Mouse (Mus musculus): ENCODE data around the gene Rtbdn.

Rtbdn gene

GRCm38 (mm10) chr8:84965731-84966291, 19.0 kb downstream of the Rtbdn start:
- DNase-seq: peak; percentile 96

DNA sequence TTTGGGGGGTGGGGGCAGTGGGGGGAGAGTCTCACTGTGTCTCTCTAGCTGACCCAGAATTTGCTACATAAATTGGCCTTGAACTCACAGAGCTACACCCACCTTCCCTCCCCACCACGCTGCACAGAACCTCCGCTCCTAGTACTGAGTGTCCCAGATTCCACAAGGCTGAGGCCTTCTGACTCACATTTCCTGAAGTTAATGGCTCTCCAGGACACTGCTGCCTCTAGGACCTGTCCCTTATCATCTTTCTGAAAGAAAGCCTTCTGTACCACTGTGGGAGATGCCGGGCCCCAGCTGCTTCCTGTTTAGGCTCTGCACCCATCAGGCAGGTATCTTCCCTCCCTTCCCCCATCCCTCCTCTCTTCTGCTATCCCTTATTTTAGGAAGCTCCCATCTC, 19.8 kb downstream of the Rtbdn start:
- peak; percentile 49 for DNase-seq

DNA sequence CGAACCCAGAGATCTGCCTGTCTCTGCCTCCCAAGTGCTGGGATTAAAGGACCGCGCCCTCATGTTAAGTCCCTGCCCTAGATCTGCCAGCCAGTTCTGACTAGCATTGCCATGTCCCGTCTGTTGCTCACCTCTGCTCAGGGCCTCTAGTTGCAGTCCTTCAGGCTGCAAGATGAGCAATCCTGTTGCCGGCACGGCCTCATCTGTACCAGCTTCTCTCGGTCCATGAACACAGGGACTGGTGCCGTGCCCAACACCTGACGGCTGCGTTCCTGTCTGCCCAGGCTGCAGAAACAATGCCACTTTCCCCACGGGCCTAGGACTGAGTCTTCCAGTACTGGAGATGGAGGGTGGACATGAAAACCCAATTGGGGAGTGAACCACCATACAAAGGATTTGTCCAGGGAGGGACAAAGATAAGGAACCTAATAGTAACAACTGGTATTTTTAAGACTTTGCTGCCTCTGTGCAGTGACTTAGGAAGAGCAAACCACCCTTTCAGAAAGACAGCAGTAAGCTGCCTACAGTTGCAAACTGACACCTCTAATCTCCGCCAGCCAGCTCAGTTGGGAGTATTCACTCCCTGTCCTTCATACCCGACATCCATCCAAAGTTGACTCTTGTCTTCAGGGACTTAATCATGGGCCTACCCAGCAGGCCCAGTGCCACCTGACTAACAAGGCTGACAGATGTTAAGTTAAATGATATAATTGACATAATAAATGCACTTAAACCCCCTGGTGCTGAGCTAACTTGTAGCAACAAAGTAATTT, 20.9 kb downstream of the Rtbdn start:
- DNase-seq: peak; percentile 53

- DNase-seq: no peak
These were observed 21.9 kb downstream of the Rtbdn start for GRCm38 (mm10) chr8:84968650-84969049.

DNA sequence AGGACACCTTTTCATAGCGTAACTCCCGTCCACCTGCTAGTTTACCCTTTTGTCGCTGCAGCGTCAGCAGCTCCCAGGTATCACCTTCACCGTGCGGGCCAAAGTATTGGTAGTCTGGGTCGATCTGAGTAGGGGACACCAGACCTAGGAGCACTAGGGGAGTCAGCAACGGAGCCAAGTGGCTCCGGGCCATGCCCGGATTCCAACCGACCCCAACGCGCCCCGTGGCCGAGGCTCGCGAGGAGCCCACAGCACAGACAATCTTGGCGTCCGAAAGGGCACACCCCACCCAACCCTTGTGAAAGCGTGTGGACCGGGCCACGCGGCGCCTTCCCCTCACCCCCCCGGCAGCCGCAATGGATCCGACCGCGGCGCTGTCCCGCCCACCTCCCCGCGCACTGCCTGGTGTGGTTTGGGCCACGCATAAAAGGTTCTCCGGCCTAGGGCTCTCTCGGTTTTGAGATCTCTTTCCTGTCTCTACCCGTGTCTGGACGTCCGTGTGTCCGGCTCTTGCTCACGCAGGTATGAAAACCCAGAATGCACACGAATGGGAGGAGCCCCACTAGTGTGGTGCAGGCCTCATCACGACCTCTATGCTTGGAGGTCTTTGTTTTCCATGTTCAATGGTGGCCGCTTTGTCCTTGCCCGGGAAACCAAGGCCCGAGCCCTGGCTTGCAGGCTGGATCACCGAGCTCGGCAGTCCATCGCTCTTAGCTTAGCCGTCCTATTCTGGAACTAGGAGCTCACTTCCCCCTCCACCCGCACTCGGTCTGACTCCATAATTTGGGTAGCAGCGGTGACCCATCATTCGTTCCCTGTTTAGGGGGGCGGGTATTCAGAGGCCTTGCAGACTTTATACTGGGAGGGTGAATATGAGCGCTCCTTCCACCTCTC, 22.7 kb downstream of the Rtbdn start, which contains the start of the genes Gm49661, Prdx2 and Rnaseh2a:
Gm49661 (minus strand) TSS at position 193 of the 894 bp plus-strand sequence.
Prdx2 (plus strand) TSS at position 347 of the 894 bp plus-strand sequence.
Rnaseh2a (minus strand) TSS at position 527 of the 894 bp plus-strand sequence.
- DNase-seq: peak; percentile 76

DNA sequence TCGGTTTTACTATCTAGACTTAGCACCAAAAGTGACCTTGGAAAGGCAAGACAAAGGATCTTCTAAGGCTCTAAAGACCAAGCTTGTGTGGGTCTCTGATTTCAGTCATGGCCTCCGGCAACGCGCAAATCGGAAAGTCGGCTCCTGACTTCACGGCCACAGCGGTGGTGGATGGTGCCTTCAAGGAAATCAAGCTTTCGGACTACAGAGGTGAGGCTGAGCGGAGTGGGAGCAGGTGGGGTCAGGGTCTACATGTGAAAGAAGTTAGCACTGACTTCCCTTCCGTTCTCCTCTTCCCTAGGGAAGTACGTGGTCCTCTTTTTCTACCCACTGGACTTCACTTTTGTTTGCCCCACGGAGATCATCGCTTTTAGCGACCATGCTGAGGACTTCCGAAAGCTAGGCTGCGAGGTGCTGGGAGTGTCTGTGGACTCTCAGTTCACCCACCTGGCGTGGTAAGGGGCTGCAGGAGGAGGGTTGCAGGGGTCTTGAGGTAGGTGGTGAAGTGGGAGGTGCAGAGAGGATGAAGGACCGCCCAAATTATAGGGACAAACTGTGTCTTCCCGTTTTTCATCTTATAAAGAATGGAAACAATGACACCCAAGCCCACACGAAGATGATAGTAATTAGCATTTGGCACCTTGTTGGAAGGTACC, 23.5 kb downstream of the Rtbdn start:
- no peak for DNase-seq

GRCm38 (mm10) chr8:84970913-84971312, 24.1 kb downstream of the Rtbdn start:
- DNase-seq: no peak

GRCm38 (mm10) chr8:84973079-84973478, 26.3 kb downstream of the Rtbdn start:
- DNase-seq: no peak

- no peak for DNase-seq
These were observed 27.2 kb downstream of the Rtbdn start for GRCm38 (mm10) chr8:84973803-84974542.

- no peak for DNase-seq
These were observed 27.9 kb downstream of the Rtbdn start for GRCm38 (mm10) chr8:84974543-84975142.

DNA sequence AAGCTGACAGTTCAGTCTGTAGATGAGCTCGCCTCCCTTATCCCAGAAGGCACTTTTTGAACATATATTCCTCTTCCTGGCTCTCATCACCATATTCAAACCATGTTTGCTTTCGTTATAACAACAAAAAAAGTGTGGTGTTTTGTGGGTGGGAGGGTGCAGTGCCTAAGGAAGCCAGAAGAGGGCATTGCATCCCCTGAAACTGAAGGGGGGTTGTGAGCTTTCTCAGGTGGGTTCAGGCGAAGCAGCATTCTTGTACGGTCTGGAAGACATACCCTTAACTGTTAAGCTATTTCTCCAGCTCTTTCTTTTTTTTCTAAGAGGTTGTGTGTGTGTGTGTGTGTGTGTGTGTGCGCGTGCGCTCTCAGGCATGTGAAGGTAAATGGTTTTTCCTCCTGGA, 28.6 kb downstream of the Rtbdn start:
- DNase-seq: peak; percentile 60

GRCm38 (mm10) chr8:84976031-84976762, 29.4 kb downstream of the Rtbdn start:
- peak; percentile 94 for DNase-seq

DNA sequence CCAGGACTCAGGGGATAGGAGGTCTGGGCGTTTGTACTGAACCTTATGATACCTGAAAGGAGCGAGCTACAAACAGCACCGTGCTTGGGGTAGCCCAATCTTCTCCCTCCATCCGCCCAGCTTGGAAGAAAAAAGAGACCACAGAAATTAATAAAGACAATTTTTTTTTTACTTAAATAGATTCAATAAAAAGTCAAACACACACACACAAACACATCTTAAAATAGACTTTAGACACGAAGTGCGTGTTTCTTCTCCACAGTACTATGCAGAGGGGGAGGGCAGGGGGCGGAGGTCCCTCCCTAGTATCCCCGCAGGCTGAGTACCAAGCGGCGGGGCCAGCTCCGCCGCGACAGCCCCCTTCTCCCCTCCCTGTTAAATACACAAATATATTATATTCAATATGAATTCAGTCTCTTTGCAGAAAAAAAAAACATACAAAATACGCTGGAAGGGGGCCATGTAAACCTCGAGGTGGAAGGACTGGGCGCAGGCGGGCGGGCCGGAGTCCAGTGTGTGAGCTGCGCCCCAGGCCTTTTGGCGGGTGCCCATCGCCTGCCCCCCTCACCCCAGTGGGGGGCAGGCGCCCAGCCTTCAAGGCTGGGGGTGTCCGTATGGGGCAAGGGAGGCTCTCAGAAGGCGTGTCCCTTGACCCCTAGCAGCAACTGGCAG, 30.1 kb downstream of the Rtbdn start:
- peak; percentile 77 for DNase-seq

DNA sequence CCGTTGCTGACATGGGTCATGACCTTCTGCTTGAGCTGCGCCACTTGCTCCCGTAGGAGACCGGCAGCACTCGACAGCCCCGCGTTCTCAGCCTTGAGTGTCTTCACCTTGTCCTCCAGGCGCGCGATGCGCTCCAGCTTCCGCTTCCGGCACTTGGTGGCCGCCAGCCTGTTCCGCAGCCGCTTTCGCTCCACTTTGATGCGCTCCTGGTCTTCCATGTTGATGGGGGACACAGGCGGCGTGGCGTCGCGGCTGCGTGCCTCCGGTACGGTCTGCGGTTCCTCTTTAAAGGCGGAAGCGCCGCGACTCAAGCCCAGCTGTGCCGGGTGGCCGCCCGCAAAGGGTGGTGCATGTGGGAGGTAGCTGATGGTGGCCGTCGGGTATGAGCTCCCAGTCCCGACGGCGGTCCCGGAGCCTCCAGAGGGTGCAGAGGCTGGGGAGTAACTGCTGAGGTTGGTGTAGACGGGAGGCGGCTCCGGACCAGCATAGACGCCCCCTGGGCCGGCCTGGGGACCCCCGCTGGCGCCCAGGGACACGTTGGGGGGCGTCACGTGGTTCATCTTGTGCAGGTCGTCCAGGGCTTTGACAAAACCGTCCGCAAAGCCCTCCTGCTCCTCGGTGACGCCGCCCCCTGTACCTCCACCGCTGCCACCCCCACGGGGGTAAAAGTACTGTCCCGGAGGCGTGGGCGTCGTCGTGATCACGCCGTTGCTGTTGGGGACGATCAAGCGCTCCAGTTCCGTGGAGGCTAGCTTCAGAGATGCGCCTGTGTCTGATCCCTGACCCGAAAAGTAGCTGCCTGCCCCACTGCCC, 30.9 kb downstream of the Rtbdn start:
- peak; percentile 75 for DNase-seq

GRCm38 (mm10) chr8:84978248-84978940, 31.6 kb downstream of the Rtbdn start, which contains the start of gene Junb:
Junb (minus strand) TSS chr8:84978718.
- peak; percentile 93 for DNase-seq

DNA sequence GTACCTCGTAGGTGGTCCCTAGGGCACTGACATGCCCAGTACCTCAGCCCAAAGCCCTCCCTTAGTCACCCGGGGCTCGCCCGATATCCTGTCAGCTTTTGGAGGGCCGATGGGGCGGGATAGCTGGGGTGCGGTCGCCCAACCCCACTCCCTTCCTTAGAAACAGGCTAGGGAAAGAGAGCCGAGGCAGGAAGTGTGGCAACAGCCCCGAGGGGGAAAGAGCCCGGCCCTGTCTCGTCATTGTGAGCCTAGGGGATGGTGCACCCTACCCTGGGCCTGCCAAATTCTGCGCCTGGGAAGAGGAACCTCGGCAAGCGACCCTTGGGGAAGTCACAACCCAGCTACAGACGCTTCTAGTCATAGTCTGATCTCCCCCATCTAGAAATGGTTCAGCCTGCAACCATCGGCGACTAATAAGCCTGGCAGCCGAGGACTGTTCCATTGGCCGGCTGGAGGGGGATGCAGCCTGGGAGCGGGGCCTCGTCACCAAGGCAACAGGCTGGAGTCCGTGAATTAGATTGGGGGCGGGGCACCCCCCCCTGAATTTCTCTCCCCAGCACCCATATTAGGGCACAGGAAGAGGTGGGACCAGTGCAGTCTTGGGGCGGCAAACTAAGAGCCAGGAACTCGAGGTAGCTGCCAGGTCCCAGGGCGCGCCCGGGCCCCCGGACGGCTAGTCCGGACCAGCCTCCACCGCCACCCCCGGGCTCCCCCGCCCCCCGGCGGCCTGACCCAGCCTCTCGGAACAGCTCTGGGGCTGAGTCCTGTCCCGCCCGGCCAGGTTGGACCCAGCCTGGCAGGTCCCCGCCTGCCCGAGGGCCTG, 33.0 kb downstream of the Rtbdn start:
- peak; percentile 90 for DNase-seq

GRCm38 (mm10) chr8:84980622-84981358, 34.0 kb downstream of the Rtbdn start:
- DNase-seq: peak; percentile 76

Measured in cerebellum, adult 11-12 months (tissue).